Mouse (Mus musculus) intestine, embryonic 14.5 days (tissue): ENCODE results near the gene Limk2. TPM values are rescaled to one million over a fixed set of nuclear protein-coding genes. Genes with fewer than 3 reads are reported as not detected.
A peak's percentile ranks its signal among the peaks of the same experiment; 100 is the strongest.

ENCODE experiments used
- ATAC-seq: fragments of 200-750 bp; cut with Nextera tagmentation; replicated peaks from 2 replicates; pipeline ENCODE4 v1.8.0; 2017; ENCODE audit warnings: low read depth, moderate number of reproducible peaks, moderate TSS enrichment, moderate library complexity; ENCODE audit not compliant: low FRiP score, low TSS enrichment
- DNase-seq: peaks from one replicate; pipeline ENCODE4 v3.0.0-alpha.2; 2018; ENCODE audit warnings: low spot score
- H3K27ac ChIP-seq: fragments of 300-500 bp; sonication (generic); 2 replicates; pipeline ENCODE4 v1.5.1; 2014; ENCODE audit warnings: low read depth, mild to moderate bottlenecking, control low read depth
- H3K27me3 ChIP-seq: fragments of 300-500 bp; sonication (generic); replicated peaks from 2 replicates; pipeline ENCODE4 v1.6.1; 2014; ENCODE audit warnings: low read length, control low read depth; ENCODE audit not compliant: control insufficient read depth, insufficient read depth
- H3K36me3 ChIP-seq: fragments of 300-500 bp; sonication (generic); 2 replicates; pipeline ENCODE4 v1.6.1; 2014; ENCODE audit warnings: low read length, control low read depth; ENCODE audit not compliant: control insufficient read depth, insufficient read depth
- H3K4me1 ChIP-seq: fragments of 300-500 bp; sonication (generic); replicated peaks from 2 replicates; pipeline ENCODE4 v1.6.1; 2014; ENCODE audit warnings: low read length, control low read depth, mixed read lengths; ENCODE audit not compliant: control insufficient read depth, insufficient read depth
- H3K4me2 ChIP-seq: fragments of 300-500 bp; sonication (generic); 2 replicates; pipeline ENCODE4 v1.6.1; 2014; ENCODE audit warnings: low read length
- H3K4me3 ChIP-seq: fragments of 300-500 bp; sonication (generic); 2 replicates; pipeline ENCODE4 v1.5.1; 2014; ENCODE audit warnings: low read depth, low read length, control low read depth, mixed read lengths
- H3K9ac ChIP-seq: fragments of 300-500 bp; sonication (generic); 2 replicates; pipeline ENCODE4 v1.6.1; 2014; ENCODE audit warnings: mild to moderate bottlenecking, low read length
- H3K9me3 ChIP-seq: fragments of 300-500 bp; sonication (generic); 2 replicates; pipeline ENCODE4 v1.6.1; 2016; ENCODE audit warnings: low read length, control low read depth; ENCODE audit not compliant: control insufficient read depth
- WGBS: fragments of 180-500 bp; shearing (Covaris S2); extraction: QIAGEN DNeasy Blood & Tissue Kit; methylation state at CpG from one replicate; pipeline ENCODE4 v1.1.7; 2014; 5-methylcytosine and 5-hydroxymethylcytosine counted together
- polyA plus RNA-seq: library from polyadenylated mRNA; unstranded; fragments of >200 nt; fragmentation: Nextera tagmentation; extraction: Ambion mirVana; gene quantifications from 2 replicates; pipeline ENCODE4 v1.2.1, GENCODE M21; 2014

Gene Limk2
- polyA plus RNA-seq, 1 experiment from 2014 or later: 62.8 TPM

- Histone ChIP-seq H3K9ac (no peak overlapping the region), H3K4me3 (no peak overlapping the region), H3K4me2 (no peak overlapping the region), H3K4me1 (no peaks in the 10 kb centered on the region), H3K36me3 (peaks cover 17% of the 10 kb centered on the region; the same call in 1 of the 2 replicates), H3K9me3 (no peaks in the 10 kb centered on the region), H3K27me3 (no peaks in the 10 kb centered on the region), H3K27ac (no peak overlapping the region)
- 20% methylated on average over 4 of the region's 4 CpGs for WGBS
- peak; percentile 80 for ATAC-seq
- DNase-seq: peak; percentile 94
These were observed 22.0 kb downstream of the Limk2 start for GRCm38 (mm10) chr11:3386941-3387368.

GRCm38 (mm10) chr11:3382602-3383594 lies 26.1 kb downstream of the Limk2 start:
- H3K36me3 ChIP-seq: 0 out of 2 replicates have a peak, but pooled peaks cover 17% of the 10 kb centered on the region
- no peaks in the 10 kb centered on the region for H3K27me3 ChIP-seq
- no peak for ATAC-seq
- 80% methylated on average over 5 of the region's 5 CpGs for WGBS
- no peak overlapping the region for H3K4me3 ChIP-seq
- no peak overlapping the region for H3K27ac ChIP-seq
- no peaks in the 10 kb centered on the region for H3K4me1 ChIP-seq
- H3K4me2 ChIP-seq: no peak overlapping the region
- DNase-seq: no peak
- no peak overlapping the region for H3K9ac ChIP-seq
- no peaks in the 10 kb centered on the region for H3K9me3 ChIP-seq

DNA sequence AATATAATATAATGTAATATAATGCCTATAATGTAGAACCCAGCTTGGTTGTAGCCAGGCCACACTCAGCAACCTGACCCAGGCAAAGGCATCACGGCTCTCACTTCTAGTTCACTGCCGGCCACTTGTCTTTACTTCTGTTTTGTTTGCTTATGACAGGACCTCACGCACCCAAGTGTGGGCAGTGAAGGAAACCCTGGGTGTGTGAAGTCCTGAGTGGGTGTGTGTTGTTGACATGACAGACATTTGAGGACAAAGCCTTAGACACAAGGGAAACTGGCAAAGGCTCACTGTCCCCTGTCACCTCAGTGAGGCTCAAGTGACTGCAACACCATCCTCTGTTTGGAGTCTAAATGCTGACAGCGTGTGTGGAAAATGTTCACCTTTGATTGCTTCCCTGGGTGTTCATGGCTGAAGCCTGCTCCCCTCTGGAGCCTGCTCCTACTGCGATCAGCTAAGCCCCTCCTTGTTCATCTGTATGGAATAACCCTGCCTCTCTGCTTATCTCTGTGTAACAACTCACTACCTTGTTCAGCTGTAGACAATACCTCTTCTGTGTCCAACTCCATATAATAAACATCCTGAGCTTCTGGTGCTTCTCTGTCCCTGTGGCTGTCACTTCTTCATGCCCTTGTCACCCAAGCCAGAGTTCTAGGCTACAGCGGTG lies 27.7 kb downstream of the Limk2 start:
- Histone ChIP-seq H3K9me3 (no peaks in the 10 kb centered on the region), H3K27me3 (no peaks in the 10 kb centered on the region), H3K4me3 (no peak overlapping the region), H3K9ac (no peak overlapping the region), H3K4me1 (no peaks in the 10 kb centered on the region), H3K4me2 (no peak overlapping the region), H3K27ac (no peak overlapping the region), H3K36me3 (0 out of 2 replicates have a peak, but pooled peaks cover 15% of the 10 kb centered on the region)
- 81% methylated on average over 6 of the region's 6 CpGs for WGBS
- ATAC-seq (no peak), DNase-seq (no peak)

- Histone ChIP-seq H3K9me3 (no peaks in the 10 kb centered on the region), H3K36me3 (0 out of 2 replicates have a peak, but pooled peaks cover 12% of the 10 kb centered on the region), H3K27me3 (no peaks in the 10 kb centered on the region), H3K27ac (no peak overlapping the region), H3K4me3 (no peak overlapping the region), H3K4me2 (no peak overlapping the region), H3K9ac (no peak overlapping the region), H3K4me1 (peaks cover 7% of the 10 kb centered on the region)
- ATAC-seq (peak; percentile 34; the same call in 1 of the 2 replicates), DNase-seq (no peak)
- WGBS: 62% methylated on average over 4 of the region's 4 CpGs
These were observed 29.6 kb downstream of the Limk2 start for GRCm38 (mm10) chr11:3379427-3379826.

DNA sequence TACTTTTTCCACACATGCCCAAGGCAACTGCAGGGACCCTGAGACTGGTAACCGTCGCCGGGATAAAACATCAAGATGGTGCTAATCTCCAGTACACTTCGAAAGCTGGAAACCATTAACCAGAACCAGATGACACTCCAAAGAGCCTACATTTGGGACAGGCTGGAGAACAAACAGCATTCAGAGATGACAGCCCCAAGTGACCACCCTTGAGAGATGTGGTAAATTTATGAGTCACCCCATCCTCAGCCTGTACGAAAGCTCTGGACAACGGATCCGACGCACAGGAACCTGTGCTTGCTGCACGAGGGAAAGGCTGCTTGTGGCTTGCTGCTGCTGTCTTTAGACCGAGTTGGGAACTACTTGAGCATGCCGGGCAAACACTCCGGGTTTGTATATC lies 34.2 kb downstream of the Limk2 start:
- Histone ChIP-seq H3K9ac (no peak overlapping the region), H3K27ac (peak overlapping the region; percentile 64), H3K4me3 (no peak overlapping the region), H3K9me3 (no peaks in the 10 kb centered on the region), H3K27me3 (no peaks in the 10 kb centered on the region), H3K4me2 (peak overlapping the region; percentile 31; the same call in 1 of the 2 replicates), H3K4me1 (peaks cover 33% of the 10 kb centered on the region), H3K36me3 (0 out of 2 replicates have a peak, but pooled peaks cover 4% of the 10 kb centered on the region)
- ATAC-seq (no peak), DNase-seq (no peak)
- 53% methylated on average over 12 of the region's 12 CpGs for WGBS

DNA sequence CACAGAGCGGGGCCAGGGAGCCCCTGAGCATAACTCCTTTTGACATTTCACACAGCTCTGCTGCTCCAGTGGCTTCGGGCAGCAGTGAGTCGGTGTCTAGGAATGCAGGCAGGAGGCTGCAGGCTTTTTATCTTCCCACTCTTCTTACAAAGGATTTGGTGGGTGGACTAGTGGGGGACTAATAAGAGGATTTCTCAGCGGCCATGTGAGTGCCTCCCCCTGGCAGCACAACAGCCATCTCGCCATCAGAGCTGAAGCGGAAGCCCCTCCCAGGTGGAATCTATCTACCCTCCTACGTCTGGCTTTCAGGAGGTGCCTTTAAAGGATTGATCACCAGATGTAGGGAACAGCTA lies 34.7 kb downstream of the Limk2 start:
- WGBS: 24% methylated on average over 7 of the region's 7 CpGs
- Histone ChIP-seq H3K27ac (peak overlapping the region; percentile 64), H3K4me3 (no peak overlapping the region), H3K36me3 (0 out of 2 replicates have a peak, but pooled peaks cover 4% of the 10 kb centered on the region), H3K4me2 (peak overlapping the region; percentile 31; the same call in 1 of the 2 replicates), H3K9ac (no peak overlapping the region), H3K9me3 (no peaks in the 10 kb centered on the region), H3K27me3 (no peaks in the 10 kb centered on the region), H3K4me1 (peaks cover 37% of the 10 kb centered on the region)
- ATAC-seq: no peak
- peak; percentile 58 for DNase-seq

DNA sequence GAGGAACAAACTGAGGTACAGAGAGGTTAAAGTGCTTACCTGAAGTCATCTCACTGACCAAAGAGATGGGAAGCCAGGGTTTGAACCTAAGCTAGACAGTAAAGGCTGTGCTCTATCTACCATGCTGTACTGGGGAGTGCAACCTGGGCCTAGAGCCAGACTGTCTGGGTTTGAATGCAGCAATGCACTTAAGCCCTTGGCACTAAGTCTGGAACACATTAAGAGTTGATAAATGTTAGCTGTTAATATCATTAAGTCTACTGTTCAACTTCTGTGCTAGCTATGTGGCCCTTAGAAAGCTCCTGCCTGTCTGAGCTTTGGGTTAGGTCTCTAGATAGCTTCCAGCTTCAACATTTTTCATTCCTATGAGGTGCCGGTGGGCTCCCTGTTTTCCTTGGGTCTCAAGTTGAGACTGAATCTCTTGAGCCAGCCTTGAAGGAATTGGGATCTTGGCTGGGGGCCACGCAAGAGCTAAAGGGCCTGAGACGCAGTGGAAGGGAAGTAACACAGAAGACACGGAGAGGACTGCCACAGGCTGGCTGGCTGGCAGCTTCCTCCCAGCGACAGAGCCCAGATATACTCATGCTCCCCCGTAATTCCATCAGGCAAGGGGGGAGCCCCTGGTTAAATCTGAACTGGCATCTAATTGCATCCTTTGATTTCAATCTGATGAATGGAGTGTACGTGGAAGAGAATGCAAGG lies 35.2 kb downstream of the Limk2 start:
- no peaks in the 10 kb centered on the region for H3K9me3 ChIP-seq
- H3K27ac ChIP-seq: peak overlapping the region; percentile 64
- H3K4me3 ChIP-seq: no peak overlapping the region
- DNase-seq (peak; percentile 64), ATAC-seq (no peak)
- no peaks in the 10 kb centered on the region for H3K27me3 ChIP-seq
- peaks cover 41% of the 10 kb centered on the region for H3K4me1 ChIP-seq
- 0 out of 2 replicates have a peak, but pooled peaks cover 4% of the 10 kb centered on the region for H3K36me3 ChIP-seq
- H3K9ac ChIP-seq: no peak overlapping the region
- H3K4me2 ChIP-seq: peak overlapping the region; percentile 18; the same call in 1 of the 2 replicates
- WGBS: 37% methylated on average over 7 of the region's 7 CpGs
